Mouse (Mus musculus) bone marrow, adult 2 months (tissue): ENCODE measurements at regions not wholly inside any gene's neighbourhood (a gene's known extent, or its start where the extent isn't known, plus 50 kb on each side); places are given as distances from the start of the nearest gene placed in this dataset.

Experiments used
- H3K27ac ChIP-seq: fragments of 200-500 bp; 2 replicates; pipeline ENCODE4 v1.5.1; 2012; ENCODE audit warnings: low read depth, mild to moderate bottlenecking, control low read depth, inconsistent platforms, low read length; ENCODE audit not compliant: control insufficient read depth, poor library complexity, insufficient read depth
- H3K4me1 ChIP-seq: fragments of 200-500 bp; 2 replicates; pipeline ENCODE4 v1.6.1; 2011; ENCODE audit warnings: low read length; ENCODE audit not compliant: control insufficient read depth, insufficient read depth
- H3K4me3 ChIP-seq: fragments of 200-500 bp; replicated peaks from 2 replicates; pipeline ENCODE3; 2011; ENCODE audit warnings: mild to moderate bottlenecking, low read depth, low read length, control low read depth; ENCODE audit not compliant: control insufficient read depth
- CTCF ChIP-seq: fragments of 200-500 bp; IDR thresholded peaks from 2 replicates; pipeline ENCODE4 v1.5.1; 2011; ENCODE audit warnings: low read length, control low read depth; ENCODE audit not compliant: control insufficient read depth, insufficient read depth
- POLR2A ChIP-seq: fragments of 200-500 bp; IDR thresholded peaks from 2 replicates; pipeline ENCODE4 v1.6.1; 2011; ENCODE audit warnings: low read depth, mild to moderate bottlenecking, control low read depth, low read length, borderline replicate concordance; ENCODE audit not compliant: control insufficient read depth
- WGBS: fragments of 180-500 bp; shearing (Covaris S2); methylation state at CpG from one replicate; pipeline ENCODE4 v1.1.7; 2018; 5-methylcytosine and 5-hydroxymethylcytosine counted together

GRCm38 (mm10) chr10:44636061-44636460, 107.8 kb upstream of the Prdm1 start:
- TF ChIP-seq CTCF (no peak), POLR2A (no peak)
- Histone ChIP-seq H3K4me3 (no peak overlapping the region), H3K27ac (peak overlapping the region; percentile 55; the same call in 1 of the 2 replicates), H3K4me1 (peaks cover 9% of the 10 kb centered on the region)

- WGBS, result 34% methylated on average over 8 of the region's 8 CpGs
- no peak for TF ChIP-seq POLR2A
- TF ChIP-seq CTCF, result no peak
- Histone ChIP-seq H3K4me1 (peaks cover 10% of the 10 kb centered on the region), H3K4me3 (no peak overlapping the region), H3K27ac (peak overlapping the region; percentile 46; the same call in 1 of the 2 replicates)
These were observed 103.3 kb upstream of the Prdm1 start for GRCm38 (mm10) chr10:44631584-44631983.

- 0 out of 2 replicates have a peak, but pooled peaks have one; percentile 35 for TF ChIP-seq POLR2A
- no peak for TF ChIP-seq CTCF
- Histone ChIP-seq H3K27ac (peak overlapping the region; percentile 94), H3K4me1 (peaks cover 7% of the 10 kb centered on the region), H3K4me3 (peak overlapping the region; percentile 39)
- WGBS, result 2% methylated on average over 13 of the region's 13 CpGs
These were observed 102.2 kb upstream of the Prdm1 start for GRCm38 (mm10) chr10:44630485-44630884.

- peaks cover 3% of the 10 kb centered on the region for H3K4me1 ChIP-seq
- H3K27ac ChIP-seq, result no peak overlapping the region
- TF ChIP-seq CTCF (no peak), POLR2A (no peak)
- H3K4me3 ChIP-seq, result no peak overlapping the region
- WGBS, result 70% methylated on average over 3 of the region's 3 CpGs
These were observed 100.1 kb upstream of the Prdm1 start for GRCm38 (mm10) chr10:44628387-44628786.

GRCm38 (mm10) chr10:44627431-44627830, 99.1 kb upstream of the Prdm1 start:
- 66% methylated on average over 3 of the region's 3 CpGs for WGBS
- H3K4me1 ChIP-seq, result peaks cover 3% of the 10 kb centered on the region
- no peak overlapping the region for H3K27ac ChIP-seq
- H3K4me3 ChIP-seq, result no peak overlapping the region
- TF ChIP-seq CTCF (no peak), POLR2A (no peak)

- H3K27ac ChIP-seq, result no peak overlapping the region
- TF ChIP-seq POLR2A (no peak), CTCF (no peak)
- H3K4me1 ChIP-seq, result no peaks in the 10 kb centered on the region; the same call in 1 of the 2 replicates
- WGBS, result 21% methylated on average over 4 of the region's 4 CpGs
- H3K4me3 ChIP-seq, result no peak overlapping the region
These were observed 97.2 kb upstream of the Prdm1 start for GRCm38 (mm10) chr10:44625521-44625920.

GRCm38 (mm10) chr10:44615586-44615985, 87.3 kb upstream of the Prdm1 start:
- H3K4me1 ChIP-seq, result no peaks in the 10 kb centered on the region
- WGBS, result 33% methylated on average over 1 of the region's 1 CpGs
- H3K4me3 ChIP-seq, result no peak overlapping the region
- TF ChIP-seq CTCF, result no peak
- no peak for TF ChIP-seq POLR2A
- no peak overlapping the region for H3K27ac ChIP-seq

- WGBS, result 74% methylated on average over 7 of the region's 7 CpGs
- Histone ChIP-seq H3K4me1 (no peaks in the 10 kb centered on the region; the same call in 1 of the 2 replicates), H3K27ac (no peak overlapping the region), H3K4me3 (no peak overlapping the region)
- TF ChIP-seq CTCF, result no peak
- no peak for TF ChIP-seq POLR2A
These were observed 84.3 kb upstream of the Prdm1 start for GRCm38 (mm10) chr10:44612571-44612970.

GRCm38 (mm10) chr10:44611399-44611798, 83.1 kb upstream of the Prdm1 start:
- H3K4me1 ChIP-seq, result no peaks in the 10 kb centered on the region; the same call in 1 of the 2 replicates
- WGBS, result 64% methylated on average over 5 of the region's 5 CpGs
- no peak overlapping the region for H3K4me3 ChIP-seq
- H3K27ac ChIP-seq, result no peak overlapping the region
- TF ChIP-seq CTCF (no peak), POLR2A (no peak)
